Mouse (Mus musculus) lung, postnatal 4 days (tissue): ENCODE measurements around the gene Inpp4b.
A peak's percentile ranks its signal among the peaks of the same experiment; 100 is the strongest.

Experiments
- DNase-seq, 2 experiments: peaks; one replicate each; pipeline ENCODE4 v3.0.0; 2021

Gene Inpp4b

DNA sequence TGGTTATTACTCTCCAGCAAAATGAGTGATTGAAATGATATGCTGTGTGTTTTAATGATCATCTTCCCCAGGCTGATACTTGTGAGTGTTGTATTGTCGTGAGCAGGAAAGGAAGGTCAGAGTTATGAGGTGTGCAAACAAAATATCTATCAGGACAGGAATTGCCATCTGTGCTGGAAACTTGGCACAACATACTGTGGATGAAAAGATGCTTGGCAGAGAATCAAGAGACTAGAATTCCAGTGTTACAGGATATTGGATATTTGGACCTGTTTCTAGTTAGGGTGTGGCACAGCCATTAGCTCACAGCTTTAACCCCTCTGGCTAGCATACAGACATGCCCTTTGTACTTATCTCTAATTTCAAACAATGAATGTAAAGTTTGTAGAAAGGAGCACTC, 507.6 kb downstream of the Inpp4b start:
- no peak for DNase-seq

DNA sequence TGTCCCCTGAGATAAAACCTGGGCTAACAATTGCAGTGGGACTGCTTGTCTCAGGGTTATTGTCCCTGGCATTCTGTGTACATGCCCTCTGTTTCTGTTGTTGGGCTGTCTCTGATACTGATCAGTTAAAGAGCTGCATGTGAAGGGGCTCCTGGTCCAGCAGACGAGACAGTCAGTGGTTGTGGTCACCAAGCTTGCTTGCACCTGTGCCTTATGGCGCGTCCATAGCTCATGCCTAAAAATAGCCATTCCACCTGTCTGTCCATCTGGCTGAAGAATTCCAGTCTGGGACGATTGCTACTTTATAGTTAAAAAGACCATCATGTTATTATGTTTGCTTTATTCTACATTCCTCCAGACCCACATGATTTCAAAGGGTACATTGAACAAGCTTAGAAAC, 510.8 kb downstream of the Inpp4b start:
- DNase-seq: no peak

DNA sequence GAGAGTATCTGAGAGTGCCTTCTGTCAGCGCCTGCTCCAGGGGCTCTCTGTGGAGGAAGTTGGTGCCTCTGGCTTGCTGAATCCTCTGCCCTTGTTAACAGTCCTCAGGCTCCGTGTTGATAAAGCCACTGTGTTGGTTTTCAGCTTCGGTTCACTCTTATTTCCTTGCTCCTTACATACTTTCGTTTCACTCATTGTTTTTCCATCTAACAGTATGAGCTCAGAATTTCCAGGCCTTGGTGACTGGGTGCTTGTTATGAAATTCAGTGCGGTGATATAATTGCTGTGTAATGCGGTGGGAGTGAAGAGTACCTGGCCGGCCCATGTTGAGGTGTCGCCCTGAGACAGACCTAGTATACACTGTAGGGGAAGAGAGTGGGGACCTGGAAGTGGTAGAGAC, 512.2 kb downstream of the Inpp4b start:
- no peak for DNase-seq

DNA sequence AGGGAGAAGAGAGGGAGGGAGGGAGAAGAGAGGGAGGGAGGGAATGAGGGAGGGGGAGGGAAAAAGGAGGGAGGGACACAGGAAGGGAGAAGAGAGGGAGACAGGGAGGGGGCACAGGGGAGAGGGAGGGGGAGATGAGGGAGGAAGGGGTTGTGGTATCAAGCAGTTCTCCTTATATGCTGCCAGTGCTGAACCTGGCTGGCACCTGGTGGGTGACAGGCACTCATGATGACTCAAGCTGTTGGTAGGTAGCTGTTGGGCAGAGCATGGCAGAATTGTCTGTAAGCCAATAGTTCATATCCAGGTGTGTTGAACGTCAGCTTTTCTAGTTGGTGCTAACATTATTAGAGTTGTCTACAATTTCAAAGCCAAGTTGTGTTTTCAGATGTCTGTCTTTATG, 512.7 kb downstream of the Inpp4b start:
- DNase-seq: no peak

DNA sequence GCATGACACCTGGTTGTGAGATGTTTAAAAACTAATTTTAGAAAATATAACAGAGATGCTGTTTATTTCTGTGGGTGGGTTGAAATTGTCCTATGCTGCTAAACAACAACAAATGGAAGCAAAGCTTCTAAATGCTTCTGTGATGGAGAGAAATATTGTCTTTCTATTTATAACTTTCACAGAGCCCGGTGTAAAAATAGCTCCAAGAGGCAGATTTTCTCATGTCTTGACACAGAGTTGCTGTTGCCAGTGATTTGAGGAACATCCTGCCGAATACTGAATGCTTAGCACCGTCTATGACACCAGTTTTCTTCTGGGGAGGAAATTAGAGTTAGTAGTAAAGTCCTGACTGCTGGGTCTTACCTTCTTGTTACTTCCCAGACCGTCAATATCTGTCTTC, 513.8 kb downstream of the Inpp4b start:
- DNase-seq: no peak

DNA sequence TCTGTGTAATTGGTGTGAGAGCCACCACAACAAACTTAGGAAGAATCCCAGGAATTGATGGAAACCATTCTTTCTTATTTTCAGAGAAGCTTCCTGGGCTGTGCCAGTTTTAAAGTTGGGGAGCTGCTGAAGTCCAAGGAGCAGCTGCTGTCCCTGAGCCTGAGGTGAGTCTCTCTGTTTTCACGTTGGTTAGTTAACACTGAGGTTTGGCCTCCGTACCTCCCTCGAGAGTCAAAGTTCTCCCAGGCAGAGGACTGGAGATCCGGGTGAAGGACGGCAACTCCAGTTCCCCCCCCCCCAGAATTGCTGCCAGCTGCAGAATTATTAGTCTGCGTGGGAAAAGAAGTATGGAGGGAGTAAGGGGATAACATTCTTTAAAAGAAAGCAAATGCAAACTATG, 514.3 kb downstream of the Inpp4b start:
- no peak for DNase-seq

DNA sequence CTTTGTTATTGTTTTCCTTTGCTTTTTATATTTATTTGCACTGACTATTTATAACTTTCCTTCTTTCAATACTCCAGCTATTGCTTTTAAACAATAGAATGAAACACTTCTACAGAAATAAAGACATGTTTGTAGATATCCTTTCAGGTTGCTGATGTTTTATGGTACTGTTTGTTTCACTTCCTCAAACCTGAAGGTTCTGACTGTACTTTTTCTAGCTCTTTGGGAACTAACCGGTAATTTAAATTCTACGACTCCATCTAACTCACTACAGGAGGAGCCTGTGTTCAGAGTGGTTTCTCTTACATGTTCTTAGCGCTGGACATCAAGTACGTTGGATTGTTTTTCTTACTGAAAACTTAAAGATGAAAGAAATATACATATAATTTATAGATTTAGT, 516.0 kb downstream of the Inpp4b start:
- no peak for DNase-seq

DNA sequence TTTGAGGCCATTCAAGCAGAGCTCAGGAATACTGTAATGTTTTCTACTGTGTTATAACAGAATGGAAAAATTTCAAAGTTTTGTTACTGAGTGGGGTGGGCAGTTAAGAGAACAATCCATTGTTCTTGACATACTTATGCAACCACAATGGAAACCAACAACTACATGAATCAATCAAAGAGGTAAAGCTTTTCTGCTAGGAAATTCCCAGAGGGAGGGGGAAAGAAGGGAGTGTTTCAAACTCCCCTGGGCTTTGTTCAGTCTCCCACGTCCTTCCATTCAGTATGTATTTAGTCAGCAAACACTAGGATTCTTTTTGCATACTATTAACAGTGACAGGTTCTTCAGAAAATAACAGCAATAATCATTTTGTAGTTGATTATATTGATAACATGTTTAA, 517.4 kb downstream of the Inpp4b start:
- DNase-seq: no peak

DNA sequence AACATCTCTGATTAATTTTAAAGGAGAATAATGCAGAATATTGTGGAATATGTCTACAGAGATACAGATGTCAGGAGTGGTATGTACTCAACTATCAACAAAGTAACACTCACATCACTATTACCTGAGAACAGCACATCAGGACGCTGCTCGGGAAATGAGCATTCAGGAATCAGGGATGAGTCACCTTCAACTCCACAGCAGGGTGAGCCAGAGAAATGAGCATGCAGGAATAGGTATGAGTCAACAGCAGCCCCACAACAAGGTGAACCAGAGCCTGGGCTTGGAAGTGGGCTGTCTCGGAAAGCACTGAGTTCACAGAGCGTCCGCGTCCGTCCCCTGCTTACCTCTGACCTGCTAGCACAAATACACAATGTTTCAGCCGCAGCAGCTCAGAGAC, 519.0 kb downstream of the Inpp4b start:
- DNase-seq: no peak

DNA sequence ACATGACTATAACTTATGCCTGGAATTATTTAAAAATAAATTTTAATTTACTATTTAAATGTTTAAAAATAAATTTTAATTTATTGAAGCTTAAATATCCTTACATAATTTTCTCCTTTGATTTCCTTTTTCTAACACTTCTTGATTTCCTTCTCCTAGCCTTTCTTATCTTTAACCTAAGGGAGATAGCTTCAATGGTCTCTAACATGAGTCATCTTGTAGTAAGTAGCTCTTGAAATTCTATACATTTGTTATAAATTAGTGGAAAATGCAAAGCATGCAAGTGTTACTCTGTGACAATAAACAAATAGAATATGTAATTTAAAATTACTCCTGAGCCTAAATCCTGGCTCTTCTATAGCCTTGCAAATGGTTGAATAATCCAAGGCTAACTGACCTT, 520.4 kb downstream of the Inpp4b start:
- DNase-seq: no peak

DNA sequence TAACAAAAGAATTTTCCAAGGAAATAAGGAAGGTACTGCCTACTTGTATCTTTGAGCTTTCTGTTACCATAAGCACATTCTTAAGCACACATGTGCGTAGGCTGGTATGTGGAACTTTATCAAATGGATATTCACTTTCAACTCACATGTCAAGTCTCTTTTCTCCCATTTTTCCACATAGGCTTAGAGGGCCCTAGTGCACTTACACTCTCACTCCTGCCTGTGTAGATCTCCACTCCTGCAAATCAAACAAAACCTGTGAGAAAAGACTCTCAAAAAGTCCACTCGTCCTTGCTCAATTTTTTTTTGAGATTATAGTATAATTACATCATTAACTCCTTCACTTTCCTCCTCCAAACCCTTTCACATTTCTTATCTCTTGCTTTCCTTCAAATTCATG, 522.0 kb downstream of the Inpp4b start:
- no peak for DNase-seq

DNA sequence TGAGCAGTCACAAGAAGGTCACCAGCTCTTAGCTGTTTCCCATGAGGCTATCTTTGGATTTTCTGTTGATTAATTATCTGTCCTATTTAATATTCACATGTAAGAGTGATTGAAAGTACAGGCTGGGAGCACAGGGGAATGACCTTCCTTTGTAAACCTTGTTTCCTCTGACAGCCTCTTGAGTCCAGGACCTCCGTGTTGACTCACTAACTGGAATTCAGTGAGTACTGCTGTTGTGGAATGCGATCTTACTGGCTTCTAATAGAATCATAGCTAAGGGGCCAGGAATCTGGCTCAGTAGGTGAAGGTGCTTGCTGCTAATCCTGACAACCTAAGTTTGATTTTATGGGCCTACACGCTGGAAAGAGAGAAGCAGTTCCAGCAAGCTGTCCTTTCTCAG, 523.3 kb downstream of the Inpp4b start:
- DNase-seq: peak; percentile 15 to 21

DNA sequence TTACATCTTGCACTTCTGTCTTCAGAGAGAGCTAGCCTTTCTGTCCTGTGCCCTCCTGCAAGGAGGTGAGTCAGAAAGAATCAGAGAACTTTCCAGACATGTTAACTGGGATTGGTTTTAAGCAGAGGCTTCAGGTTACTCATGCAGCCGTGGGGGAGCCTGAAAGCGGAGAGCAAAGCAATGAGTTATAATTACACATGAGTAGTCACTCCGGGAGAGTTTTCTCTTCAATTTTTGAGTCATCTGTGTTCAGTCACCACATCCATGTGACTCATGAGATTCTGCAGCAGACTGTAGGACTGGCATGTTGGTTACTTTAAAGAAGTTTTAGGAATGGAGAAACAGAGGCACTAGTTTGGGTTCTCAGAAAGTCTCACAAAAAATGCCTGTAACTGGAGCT, 524.7 kb downstream of the Inpp4b start:
- no peak for DNase-seq

DNA sequence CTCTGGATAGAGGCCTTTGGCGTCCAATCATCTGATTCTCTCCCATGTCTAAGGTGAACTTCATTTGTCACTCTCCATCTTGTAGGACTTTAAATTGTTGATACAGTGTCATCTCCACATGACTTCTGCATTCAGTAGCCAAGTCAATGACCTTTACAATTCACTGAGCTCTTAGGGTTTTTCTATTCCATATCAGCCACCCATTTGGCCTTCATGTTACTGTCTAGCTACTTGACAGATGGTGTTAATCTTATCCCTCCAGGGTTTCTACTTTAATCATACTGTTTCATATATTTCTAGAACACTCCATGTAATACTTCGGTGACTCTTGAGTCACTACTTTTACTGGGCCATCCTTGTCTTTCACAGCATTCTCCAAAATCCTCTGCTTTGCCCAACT, 528.1 kb downstream of the Inpp4b start:
- DNase-seq: no peak

DNA sequence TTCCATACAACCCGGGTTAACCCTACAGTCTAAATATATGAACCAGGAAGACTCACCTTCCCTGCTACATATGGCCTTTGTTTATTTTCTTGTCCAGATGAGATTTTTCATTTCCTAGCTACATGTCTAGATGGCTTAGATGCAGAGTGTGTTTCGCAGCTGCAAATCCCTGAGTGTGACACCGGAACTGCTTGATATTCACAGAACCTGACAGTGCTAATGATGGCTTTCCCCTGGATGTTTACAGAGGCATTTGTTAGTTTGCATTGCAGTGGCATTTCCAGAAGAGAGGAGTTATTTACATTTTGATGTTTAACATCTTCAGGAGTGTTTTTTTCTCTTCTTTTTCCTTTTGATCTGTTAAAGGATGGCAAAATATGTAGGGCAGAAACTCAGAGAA, 537.7 kb downstream of the Inpp4b start:
- no peak for DNase-seq

DNA sequence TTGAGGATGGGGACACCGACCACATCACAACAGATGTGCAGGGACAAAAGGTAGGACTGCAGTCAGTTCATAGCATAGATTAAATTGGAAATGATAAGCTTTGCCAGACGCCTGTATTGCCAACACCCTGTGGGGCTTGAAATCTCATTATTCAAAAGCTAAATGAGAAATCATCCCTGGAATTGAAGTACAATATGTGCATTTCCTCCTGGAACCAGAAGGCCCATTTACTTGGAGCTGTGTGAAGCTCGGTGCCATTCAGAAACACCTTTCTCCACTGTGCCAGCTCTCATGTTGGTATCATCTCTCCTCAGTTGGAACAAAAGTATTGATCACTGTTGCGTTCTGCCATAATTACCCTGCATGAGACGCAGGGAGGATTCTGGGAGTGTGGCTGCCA, 541.8 kb downstream of the Inpp4b start:
- no peak for DNase-seq

DNA sequence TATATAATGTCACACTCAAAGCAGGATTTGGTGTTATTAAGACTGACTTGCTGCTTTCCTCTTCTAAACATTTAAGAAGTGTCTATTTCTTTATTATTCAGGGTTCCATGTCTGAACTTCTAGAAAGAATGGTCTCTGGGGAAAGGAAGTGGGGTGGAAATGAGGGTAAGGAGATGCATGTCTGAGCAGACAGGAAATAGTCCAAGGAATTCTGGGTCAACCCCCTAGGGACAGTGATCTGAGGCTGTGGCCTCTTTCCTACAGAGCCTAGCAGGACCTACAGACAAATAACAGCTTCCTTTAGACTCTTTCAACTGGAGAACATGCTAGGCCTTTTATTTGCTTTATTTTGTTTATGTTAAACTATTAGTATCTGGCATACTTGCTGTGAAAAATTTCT, 546.5 kb downstream of the Inpp4b start:
- peak in 1 of 2 experiments; percentile 28 for DNase-seq

DNA sequence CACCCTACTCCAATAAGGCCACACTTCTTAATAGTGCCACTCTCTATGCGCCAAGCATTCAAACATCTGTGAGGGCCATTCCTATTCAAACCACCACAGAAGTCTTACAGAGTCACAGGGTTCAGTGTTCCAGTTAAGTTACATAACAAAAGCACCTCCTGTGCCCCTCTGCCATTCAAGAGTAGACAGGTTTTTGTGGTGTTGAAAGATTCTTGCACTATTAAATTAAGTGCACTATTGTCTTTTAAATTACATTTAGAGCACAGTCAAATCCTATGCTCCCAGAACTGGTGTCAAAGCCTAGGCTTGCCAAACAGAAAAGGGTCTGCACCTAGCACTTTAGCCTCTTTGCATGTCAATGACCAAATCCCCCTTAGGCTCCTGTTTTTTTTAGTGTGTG, 550.9 kb downstream of the Inpp4b start:
- no peak for DNase-seq

DNA sequence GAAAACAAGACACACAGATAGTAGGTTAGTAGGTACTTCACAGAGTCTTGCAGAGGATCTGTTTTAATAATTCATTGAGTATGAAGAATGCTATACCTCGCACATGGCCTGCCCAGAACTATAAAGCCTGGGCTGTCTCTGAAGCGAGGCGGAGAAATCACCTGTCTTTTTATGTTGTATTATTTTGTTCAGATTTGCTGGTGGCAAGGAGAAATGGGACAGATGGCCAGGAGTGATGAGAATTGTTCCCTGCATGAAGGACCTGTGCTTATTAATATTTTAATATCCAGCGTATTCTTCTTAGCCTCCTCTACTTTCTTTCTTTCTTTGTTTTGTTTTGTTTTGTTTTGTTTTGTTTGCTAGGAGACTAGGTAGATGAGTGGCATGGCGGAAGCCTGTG, 604.5 kb downstream of the Inpp4b start:
- no peak for DNase-seq

DNA sequence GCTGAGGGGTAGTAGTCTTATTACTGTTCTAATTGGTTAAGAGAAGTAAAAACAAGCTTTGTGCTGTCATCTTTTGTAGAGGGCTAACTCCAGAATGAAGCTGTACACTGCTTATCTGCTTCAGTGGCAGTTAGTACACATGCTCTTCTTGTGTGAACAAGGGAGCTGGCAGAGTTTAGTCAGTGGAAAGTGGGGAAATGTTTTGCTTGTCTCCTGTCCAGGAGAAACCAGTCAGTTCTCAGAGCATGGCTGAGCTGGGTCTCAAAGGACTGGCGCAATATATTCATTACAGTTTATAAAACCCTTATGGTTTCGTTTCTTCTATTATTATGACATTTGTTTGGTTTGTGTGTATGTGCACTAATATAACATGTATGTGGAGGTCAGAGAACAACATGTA, 610.7 kb downstream of the Inpp4b start:
- no peak for DNase-seq

DNA sequence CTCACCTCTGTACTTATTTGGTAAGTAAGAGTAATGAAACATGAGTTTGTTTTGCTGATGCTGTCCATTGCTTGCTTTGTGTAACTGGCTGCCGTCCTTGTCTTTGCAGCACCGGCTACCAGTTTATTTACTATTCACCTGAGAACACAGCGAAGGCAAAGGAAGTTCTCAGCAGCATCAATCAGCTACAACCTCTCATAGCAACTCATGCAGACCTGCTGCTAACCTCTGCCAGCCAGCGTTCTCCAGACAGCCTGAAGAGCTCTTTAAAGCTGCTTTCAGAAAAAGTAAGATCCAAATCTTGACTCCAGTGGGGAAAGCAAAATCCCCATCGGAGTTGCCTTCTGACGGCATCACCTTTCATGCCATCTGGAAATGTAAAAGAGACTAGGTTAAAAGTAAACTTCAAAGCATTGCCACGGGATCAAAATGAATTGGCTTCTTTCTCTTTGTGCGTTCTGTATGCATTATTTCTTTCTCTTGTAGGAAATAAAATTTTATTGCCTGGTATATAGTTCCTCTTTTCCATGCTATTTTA, 642.8 kb downstream of the Inpp4b start:
- DNase-seq: no peak

DNA sequence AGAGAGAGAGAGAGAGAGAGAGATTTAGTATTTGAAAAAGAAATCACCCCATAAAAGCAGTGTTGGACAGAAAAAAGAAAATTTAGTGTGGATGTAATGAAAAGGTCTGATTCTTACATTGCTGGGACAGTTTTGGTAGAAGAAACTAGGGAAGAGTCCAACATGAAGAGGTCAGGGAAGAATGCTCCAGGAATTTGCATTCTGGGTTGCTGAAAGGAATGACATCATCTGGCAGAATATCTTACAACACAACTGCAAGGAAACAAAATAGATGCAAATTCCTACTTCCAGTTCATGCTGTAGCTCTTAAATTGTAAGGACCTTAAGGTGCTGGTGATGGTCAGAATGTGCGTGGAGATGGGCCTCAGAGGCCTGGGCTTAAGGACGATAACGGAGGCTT, 650.6 kb downstream of the Inpp4b start:
- DNase-seq: no peak

DNA sequence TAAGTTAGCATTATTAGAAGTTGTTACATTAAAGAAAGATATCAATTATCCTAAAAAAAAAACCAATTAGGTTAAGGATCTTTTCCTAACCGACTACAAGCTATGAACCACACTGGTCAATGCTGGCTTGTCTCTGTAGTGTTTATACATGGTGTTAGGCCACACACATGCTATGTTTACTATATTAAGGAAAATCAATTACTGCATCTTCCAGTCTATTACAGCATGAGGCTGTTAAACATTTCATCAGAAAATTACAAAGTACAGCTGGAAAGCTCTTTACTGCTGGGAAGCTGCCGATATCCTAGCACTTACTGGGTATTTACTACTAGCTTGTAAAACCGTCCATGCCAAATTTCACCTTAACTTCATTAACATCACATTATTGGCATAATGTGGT, 653.9 kb downstream of the Inpp4b start:
- DNase-seq: no peak

DNA sequence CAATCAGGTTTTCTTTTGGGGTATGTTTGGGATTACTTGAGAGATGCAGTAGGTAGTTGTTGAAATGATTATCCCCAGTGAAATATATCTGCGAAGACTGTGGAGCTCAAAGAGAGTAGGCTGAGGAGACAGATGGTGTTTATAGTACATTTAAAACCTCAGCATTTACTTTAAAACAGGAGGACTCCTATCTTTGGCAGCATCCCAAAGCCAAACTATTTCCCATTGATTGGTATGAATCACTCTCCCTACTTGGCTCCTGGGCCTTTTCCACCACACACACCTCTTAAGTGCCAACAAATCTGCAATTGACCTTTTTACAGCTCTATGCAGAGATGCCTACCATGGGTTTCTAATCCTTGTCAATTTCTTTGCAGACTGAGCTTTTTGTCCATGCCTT, 654.5 kb downstream of the Inpp4b start:
- no peak for DNase-seq

DNA sequence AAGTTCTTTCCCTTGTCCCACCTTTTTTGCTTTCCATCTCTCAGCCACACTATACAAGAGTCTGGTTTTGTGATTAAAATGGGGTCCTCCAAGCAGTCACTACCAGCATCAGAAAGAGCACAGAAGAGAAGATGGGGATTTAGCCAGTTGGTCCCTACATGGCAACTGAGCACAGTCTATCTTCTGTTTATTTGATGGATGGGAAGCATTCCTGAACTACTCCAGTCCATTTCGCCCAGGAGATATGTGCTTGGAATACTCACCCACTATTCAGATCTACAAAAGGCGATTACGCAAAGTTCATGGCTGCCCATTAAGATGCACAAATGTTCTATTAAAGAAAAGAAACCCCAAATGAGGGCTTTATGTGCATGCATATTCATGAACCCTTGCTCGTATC, 661.8 kb downstream of the Inpp4b start:
- DNase-seq: no peak

DNA sequence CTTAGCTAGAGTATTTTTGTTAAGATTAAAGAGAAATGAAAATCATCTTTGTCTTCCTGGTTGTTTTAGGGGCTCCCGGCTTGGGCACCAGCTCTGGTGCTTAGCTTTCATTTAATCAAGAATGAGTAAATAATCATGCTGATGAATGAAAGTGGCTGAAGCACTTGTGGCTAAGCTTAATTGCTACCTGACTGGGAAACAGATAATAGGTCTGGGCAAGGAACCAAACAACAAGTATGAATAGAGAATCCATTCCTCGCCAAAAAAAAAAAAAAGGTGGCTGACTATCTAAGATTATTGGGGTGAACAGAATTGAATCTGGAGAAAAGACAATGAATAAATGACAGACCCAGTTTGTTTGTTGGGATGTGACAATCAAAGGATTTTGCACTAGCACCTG, 663.1 kb downstream of the Inpp4b start:
- DNase-seq: no peak
